Mouse (Mus musculus) layer of hippocampus, postnatal 14 days (tissue): ENCODE data around the gene Tnfaip3. TPM values are rescaled to one million over a fixed set of nuclear protein-coding genes. Genes with fewer than 3 reads are reported as not detected.

Experiments used
- DNase-seq, 2 experiments: peaks; one replicate each; pipeline ENCODE4 v3.0.0; 2021 to 2022; ENCODE audit warnings: low spot score in 2 of 2, mixed read lengths in 1 of 2
- total RNA-seq, 2 experiments: library from RNA; stranded (reverse); gene quantifications; 2 replicates each; pipeline ENCODE4 v1.2.3; 2021

The Tnfaip3 gene
- total RNA-seq, 2 experiments from 2014 or later = 4.5 to 4.6 TPM

DNA sequence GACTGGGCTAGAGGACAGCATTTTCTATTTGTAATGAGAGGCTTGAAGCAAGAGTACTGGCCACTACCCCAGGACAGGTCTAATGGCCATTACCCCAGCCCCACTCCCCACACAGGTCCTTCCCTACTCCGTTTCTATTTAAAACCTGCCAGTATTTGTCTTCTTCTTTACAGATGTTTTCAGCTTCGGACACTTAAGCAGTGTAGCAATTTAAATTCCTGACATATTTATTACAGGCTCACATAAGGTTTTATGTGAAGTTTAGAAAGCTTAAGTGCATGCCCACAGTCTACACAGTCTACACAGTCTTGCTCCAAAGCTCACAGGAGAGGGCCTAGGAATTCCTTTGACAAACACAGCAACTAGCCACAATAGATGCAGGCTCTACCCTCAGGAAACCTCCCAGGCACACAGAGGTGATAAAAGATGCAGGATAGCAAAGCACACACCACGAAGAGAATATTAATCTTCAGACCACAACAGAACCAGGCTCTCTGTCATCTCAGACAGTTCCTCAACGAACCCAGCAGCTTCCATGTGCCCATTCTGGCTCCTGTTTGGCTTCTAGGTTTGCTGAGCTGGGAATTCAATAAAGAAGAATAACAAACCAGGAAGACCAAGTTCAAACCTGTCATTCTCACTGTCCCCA is 1.5 kb upstream of the Tnfaip3 start:
- no peak for DNase-seq

DNA sequence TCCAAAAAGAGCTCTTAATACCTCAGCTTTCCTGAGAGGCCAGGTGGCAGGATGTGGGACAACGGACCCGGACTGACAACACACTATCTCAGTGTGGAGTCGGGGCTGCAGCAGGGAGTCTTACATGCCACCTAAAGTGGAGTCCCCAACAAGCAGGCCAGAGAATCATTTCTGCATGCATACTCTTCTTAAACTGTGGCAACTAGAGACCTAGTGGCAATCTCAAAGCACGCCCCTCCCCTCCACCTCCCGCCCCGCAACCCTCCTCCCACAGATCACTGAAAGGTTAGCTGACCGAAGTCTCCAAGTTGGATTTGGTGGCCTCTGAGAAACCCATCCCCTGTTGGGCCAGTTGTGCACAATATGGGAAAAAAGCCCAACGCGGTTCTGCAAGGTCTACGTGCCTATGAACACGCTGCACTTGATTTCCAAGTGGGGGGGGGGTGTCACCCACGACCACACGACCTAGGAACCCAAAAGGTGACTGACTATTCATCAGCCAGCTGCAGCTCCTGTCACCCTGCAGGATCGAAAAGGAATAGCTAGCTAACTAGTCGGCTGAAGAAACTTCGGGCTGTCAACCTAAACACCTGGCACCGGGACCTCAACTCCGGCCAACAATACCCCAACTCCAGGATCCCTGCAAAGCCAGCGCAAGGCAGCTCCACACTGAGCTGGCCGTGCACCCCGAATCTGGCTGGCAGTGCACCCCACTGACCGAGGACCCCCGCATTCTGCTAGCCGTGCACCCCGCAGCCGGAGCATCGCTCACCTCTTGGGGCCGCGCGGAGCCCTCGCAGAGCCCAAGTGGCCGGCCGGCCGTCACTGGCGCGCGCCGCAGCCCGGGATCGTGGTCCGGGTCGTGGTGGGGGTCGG is 838 bp downstream of the Tnfaip3 start:
- DNase-seq = peak; percentile 11 to 23

DNA sequence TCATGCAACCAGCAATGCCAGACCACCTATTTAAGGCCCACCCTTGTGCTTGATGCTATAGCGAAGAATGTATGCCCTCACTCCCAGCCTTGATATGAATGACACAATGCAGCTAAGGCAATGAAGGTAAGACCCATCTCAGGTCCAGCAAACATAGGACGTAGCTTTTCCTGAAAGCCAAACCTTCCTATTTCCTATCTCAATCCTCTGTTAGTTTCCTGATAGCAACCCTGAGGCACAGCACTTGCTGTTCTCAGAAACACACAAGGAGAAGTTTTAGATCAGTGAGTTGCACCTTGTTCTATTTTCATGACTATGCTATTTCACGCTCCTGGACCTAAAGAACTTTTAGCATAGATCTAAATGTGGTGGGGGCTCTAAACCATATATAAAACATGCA is 2.1 kb downstream of the Tnfaip3 start:
- no peak for DNase-seq

DNA sequence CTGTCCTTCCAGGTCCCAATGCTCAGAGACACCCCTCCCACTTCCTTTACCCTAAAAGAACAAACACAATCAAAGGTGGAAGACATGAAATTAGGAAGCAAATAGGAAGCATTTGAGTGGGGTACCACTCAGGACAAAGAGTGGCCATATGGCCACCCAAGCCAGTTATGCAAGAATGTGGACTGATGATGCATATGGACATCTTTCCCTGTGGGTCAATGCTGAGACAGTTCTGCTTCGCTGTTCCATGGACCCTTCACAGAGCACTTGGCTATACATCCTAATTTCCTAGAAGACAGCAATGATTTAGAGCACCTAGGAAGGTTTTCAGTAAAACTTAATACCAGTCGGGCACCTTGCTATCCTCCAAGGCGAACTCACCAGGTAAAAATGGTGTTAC is 2.8 kb downstream of the Tnfaip3 start:
- DNase-seq = no peak

DNA sequence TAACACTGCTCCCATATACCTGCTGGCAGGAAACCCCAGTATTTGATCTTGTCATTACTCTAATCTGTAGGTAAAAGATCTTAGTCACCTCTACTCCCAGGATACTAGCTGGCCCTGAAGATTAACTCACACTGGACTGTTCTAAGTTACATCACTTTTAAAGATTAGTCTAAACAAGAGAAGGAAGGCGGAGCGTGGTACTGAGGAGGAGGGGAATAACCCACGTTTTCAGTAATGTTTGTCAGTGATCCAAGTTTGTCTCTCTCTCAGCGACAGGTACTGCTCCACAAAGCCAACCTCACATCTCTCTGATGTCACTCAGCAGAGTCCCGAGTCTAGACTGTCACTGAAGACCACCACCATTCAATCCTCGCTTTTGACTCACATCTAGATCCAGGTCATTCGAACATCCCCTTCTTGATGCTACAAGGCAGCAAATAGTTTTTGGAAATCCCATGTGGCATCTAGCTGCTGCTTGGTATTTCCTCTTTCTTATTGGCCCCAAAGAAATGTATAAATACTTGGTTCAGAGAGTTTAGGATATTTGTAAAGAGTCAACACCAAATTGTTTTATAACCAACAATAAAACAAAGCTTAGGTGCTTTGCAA is 3.5 kb downstream of the Tnfaip3 start:
- DNase-seq = no peak

DNA sequence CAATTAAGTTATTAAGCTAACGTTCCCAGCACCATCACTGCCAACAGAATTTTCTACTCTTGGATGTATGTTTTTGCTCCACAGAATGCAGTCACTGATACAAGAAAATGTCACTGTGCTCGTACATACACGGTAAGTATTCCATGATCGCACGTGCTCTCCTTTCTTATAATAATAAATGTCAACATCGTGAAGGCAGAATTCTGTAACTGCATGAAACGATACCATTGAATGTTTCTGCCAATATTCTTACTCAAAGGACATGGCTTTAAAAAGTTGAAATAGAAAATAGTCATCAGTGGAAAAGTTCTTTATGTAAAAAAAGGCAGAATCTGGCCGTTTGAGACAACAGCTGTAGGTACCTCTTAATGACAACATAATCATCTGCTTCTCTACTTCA is 5.0 kb downstream of the Tnfaip3 start:
- DNase-seq = no peak

DNA sequence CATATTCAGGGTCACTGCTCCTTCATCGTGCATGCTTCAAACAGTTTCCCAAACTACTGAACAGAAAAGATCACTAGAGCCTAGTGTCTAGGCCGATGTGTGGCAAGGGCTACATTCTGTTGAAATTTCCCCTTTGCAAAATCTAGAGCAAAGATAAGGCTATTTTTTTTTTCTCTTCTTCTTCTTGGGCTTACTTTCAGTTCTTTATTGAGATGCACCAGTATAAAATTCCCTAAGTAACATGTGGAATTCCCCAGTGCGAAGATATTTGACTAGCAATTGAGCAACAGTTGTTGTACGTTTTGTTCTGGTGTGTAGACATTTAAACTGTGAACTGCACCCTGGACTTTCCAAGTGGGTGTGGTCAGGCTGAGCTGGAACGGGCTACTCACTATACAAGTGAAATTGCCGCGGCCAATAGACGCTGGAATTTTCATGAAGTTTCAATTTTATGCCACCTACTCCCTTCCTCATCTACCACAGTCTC is 6.2 kb downstream of the Tnfaip3 start:
- DNase-seq = no peak

DNA sequence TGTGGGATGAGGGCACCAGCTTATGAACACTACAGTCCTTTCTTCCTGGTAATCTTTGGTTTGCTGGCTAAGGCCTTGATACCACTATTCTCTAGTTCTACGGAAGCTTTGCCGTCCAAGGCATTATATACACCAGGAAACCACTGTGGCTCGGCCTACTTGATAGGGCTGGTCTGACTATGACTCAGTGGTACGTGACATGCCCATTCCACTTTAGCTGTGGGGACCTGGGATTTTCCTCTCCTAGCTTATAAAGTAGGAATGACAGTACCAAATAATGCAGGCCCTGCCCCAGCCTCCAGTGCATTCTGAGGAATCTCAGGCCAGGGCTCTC is 6.9 kb downstream of the Tnfaip3 start:
- DNase-seq = no peak

DNA sequence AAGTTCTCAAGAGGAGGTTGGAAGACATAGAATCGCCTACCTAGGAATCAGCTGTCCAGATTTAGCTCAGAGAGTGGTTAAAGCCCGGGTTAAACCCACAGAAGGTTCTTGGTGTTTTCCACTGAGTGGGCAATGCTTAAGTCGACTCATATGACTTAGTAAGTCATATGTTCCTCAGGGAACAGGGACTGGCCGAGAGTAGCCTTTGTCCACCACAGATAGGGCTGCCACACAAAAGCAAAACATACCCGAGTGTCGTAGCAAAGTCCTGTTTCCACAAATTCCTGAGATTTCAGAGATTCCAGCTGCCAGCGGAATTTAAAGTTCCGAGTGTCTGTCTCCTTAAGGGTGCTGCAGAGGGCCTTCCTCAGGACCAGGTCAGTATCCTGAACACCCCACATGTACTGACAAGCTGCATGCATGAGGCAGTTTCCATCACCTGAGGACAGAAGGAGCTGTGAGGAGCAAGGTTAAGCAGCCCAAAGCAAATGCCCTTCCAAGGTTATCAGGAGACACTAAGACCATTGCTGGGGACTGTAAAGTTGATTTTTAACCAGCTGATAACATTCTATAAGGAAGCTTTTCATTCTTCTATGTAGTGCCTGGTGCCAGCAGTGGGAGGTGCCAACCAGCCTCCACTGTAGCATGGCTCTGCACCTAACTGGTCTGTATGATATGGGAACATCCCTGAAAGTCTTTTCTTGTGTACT is 7.4 kb downstream of the Tnfaip3 start:
- no peak for DNase-seq

DNA sequence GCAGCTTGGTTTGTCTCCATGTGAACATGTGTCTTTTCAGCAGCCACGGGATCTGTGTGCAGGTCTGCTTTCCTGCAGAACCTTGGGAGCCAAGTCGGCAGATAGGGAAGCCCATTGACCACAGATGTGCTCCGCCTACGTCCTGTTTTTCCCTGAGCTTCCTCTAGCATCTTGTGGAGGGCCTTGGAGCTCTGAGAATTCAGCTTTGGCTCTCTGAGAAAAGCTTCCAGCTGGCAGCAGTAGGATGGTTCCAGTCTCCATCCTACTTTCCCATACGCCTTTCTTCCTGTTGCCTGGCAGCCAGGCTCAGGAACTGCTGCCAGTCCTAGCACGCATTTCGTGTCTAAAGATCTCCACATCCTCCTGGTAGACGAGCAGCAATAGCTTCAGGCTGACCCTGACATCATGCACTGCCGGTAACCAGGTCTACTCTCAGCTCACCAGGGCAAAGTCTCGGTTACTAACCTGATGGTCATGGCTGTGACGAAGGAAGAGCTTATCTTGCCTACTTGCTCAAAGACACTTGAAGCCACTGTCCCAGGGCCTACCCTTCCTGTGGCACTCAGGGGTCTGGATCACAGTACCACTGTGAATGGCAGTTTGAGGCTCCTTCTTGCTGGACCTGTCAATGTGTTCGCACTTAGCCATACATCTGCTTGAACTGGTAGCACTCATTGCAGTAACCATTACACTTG is 13.2 kb downstream of the Tnfaip3 start:
- peak; percentile 51 to 71 for DNase-seq

DNA sequence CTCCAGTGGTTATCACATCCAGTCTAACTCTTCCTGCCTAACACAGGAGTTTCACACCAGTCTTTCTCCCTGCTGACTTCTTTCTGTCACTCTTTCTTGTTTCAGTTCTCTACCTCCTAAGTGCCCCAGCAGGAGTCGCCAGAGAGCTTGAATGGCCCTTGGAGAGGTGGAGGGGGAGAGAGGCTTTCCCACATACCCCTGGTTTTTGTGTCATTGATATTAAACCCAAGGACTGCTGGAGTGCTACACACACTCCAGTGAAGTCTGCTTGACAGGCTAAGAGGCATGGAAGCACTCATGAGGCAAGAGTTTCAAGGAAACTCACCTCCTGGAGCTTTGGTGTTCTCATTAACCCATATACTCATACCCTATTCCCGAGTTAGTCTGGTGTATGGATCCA is 16.0 kb downstream of the Tnfaip3 start:
- no peak for DNase-seq

DNA sequence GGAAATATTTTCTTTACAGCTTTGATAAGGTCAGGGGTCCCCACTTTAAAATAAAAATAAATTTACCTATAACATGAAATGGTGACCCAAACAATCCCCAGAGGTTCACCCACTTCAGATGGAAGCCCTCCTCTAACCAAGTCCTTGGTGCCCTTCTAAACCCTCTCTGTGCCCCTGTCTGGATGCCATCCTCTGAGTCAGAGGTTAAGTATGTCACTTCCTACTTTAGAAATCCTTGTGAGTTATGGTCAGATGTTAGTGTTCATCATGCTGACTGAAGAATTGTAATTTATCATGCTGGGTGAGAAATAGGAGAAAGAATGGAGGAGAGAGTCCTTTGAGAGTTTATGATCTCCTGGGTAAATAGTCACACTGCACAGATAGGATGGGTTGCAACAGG is 19.1 kb downstream of the Tnfaip3 start:
- no peak for DNase-seq

DNA sequence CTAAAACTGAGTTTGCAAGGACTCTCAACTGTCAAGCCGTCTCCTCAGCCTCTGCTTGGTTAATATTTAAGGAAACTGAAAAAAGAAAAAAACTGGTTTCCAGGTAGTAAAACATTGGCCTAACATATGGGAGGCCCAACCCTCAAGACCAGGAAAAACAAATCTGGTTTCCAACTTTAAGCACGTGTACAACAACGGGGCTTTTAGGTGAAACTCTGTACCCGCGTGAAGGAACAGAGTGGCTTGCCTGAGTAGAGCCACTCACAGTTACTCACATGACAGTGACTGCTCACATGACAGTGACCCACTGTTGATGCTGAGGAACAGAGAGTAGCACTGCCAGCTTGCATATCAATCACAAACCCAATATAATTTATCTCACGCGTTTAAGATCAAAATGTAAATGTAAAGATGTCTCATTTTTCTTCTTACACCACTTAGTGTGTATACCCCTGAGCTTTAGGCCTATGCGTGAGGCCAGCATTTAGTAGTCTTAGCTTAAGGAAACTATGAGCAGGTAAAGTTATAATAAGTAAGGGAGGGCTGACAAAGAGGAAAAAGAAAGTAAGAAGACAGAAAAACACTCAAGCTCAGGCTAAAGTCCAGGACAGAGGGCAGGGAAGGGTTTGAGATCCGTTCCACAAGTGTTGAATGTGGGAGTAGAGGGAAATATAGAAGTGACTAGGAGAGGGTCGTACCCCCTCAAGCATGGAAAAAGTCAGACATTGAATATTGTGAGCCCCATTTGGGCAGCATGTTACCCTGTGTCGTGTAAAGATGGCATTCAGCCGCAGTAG is 19.8 kb downstream of the Tnfaip3 start:
- no peak for DNase-seq

DNA sequence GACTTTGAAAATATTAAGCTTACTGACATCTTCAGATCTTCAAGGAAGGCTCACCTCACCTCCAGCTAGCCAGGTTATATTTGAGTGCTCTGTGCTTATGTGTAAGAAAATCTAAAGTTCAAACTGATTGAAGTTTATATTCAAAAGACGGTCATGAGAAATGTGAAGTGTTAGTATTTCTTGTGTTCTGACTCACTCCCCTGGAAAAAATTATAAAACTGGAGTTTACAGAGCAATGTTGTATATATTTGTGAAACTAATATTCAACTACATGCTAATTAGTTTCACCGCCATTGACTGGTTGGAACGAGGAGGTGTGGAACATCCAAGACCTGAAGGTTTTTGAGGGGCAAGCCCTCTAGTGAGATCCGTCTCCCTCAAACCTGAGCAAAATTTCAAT is 22.5 kb downstream of the Tnfaip3 start:
- DNase-seq = no peak

DNA sequence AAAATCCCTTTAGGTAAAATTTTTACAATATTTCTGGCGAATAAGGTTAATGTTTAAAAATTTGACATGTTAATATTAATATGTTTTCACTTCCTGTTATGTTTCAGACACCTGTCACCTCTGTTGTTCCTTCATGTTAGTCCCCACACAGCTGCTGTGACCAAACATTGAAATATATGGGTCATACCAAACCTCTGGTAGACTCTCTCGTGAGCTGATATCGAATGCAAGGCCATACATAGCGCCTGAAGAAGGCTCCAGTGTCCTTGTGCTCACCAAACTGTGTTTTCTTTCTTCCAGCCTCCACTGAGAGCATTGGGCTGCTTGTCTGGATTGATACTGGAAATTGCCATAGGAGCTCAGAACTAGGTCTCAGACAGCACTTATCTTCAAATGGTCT is 24.4 kb downstream of the Tnfaip3 start:
- DNase-seq = no peak

DNA sequence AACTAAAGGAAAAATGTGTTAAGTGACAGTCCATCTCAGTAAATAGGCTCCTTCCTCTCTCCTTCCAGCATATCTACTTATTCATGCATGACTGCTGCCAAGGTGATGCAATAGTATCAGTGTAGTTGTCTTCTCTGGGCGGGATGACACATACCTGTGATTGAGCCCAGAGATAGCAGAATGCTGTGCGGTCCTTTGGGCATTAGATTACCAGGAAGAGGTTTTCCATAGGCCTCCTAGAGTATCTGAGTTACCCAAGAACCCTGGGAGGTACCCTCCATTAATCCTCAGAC is 27.6 kb downstream of the Tnfaip3 start:
- no peak for DNase-seq

DNA sequence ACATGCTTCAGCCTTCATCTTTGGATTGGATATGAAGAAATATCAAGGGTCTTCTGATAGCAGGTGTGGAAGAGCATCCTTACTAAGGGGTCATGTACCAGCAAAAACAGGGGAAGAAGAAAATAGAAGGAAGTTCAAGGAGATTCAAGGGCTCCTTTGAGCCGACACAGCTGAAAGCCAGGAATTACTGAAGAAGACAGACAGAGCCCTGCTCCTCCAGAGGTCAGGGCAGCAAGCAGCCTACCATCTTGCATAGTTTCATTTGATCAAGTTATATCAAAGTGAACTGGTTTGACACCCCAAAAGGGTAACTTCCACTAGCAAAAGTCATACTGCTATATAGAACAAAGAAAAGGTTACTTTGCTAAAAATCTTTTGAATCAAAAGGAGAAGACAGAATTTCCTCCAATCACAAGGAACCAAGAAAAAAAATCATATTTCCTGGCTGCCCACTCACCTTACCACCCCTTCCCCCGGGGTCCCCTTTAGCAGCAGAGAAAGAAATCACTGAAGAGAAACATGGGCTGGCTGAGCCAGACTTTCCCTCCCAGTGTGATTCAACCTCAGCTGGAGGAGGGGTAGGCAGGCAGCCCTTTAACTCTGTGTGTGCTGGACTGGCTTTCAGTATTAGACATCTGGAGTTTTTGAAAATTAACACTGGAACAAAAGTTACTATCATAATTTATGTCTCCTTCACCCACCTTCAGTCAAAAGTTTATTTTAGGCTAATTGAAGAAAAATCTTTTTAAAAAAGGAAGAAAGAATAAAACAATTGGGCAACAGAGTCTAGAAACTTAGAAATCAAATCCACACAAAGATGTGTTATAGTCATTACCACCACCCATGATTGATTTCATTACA is 28.2 kb downstream of the Tnfaip3 start:
- DNase-seq = no peak

DNA sequence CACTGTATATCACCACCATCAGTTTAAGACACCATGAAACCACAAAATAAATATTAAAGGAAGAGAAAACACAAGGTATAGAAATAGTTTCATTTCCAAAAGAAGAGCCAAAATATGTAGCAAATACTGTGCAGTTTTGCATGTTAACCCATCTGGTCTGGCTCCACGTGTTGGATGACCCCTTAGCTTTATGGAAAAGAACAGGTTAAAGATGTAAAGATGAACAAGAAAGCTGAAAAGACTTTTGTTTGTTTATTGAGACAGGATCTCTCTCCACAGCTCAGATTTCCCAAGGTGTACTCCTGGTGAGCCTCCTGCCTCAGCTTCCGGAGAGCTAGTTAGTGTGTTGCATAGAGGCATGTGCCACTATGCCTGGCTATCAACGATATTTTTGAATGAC is 29.9 kb downstream of the Tnfaip3 start:
- no peak for DNase-seq

DNA sequence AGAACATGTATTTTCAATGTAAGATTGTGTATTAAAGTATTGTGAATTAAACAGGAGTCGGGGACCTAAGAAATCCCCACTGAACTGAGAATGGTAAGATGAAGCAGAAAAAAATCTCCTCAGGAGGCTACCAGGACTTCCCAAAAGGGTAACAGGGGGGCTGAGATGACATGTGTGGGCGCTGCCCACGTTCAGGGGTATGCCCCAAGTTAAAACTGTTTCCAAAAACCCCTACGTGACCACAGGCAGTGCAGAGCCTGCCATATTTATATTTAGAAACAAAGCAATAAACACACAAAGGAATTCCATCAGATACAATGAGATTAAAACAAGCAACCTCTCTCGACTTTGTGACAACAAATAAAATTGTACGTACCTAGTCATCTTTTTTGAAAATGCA is 31.9 kb downstream of the Tnfaip3 start:
- DNase-seq = no peak

DNA sequence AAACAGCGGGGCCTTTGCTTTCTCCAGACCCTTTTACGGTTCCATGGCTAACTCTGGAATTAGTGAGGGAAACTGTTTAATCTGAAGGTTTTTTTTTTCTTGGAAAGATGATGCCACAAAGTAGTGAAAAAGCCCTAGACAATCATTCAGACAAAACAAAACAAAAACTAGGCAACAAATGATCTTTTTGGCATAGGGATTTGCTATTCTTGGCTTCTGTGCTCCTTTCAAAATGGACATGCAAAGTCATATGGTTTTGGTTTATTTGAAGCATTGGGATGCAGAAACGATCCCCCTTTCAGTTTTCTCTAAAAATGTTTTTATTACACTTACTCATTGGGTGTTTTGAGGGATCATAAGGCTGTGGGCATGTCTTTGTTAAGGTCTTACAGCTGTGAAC is 41.0 kb downstream of the Tnfaip3 start:
- no peak for DNase-seq
